Mouse (Mus musculus): ENCODE data around the gene Fam173a.

Gene Fam173a

GRCm38 (mm10) chr17:25785281-25785745 lies 7.4 kb downstream of the Fam173a start, which contains the start of gene Haghl:
TSS of gene Haghl (minus strand) at chr17:25785673.
- H3K9me3 ChIP-seq (ENCODE audit: low read length), result no peaks in the 10 kb centered on the region
- no peaks in the 10 kb centered on the region for H3K27me3 ChIP-seq (ENCODE audit: insufficient read depth, low read length)
- peaks cover 34% of the 10 kb centered on the region for H3K4me1 ChIP-seq (replicated peaks; ENCODE audit: low read depth, low read length)
- peaks cover 69% of the 10 kb centered on the region for H3K36me3 ChIP-seq (ENCODE audit: insufficient read depth, low read length)
- no peak for TF ChIP-seq POU5F1 (IDR thresholded peaks at IDR 0.05; ENCODE audit: borderline replicate concordance, low read length)
- no peak for TF ChIP-seq NANOG (IDR thresholded peaks at IDR 0.05; ENCODE audit: borderline replicate concordance, low read length)
- no peak for TF ChIP-seq CTCF (conservative IDR thresholded peaks at IDR 0.05; ENCODE audit: low read length)
- H3K4me3 ChIP-seq (replicated peaks; ENCODE audit: low read length), result peak within 1 kb of the TSS; percentile 88

GRCm38 (mm10) chr17:25783861-25784574 lies 8.7 kb downstream of the Fam173a start:
- Histone ChIP-seq H3K36me3 (ENCODE audit: insufficient read depth, low read length) (peaks cover 71% of the 10 kb centered on the region), H3K4me1 (replicated peaks; ENCODE audit: low read depth, low read length) (peaks cover 35% of the 10 kb centered on the region), H3K9me3 (ENCODE audit: low read length) (no peaks in the 10 kb centered on the region), H3K27me3 (ENCODE audit: insufficient read depth, low read length) (no peaks in the 10 kb centered on the region), H3K4me3 (replicated peaks; ENCODE audit: low read length) (peak overlapping the region; percentile 88; the same call in 1 of the 2 replicates)
- no peak for TF ChIP-seq NANOG (IDR thresholded peaks at IDR 0.05; ENCODE audit: borderline replicate concordance, low read length)
- no peak for TF ChIP-seq POU5F1 (IDR thresholded peaks at IDR 0.05; ENCODE audit: borderline replicate concordance, low read length)
- no peak for TF ChIP-seq CTCF (conservative IDR thresholded peaks at IDR 0.05; ENCODE audit: low read length)

- Histone ChIP-seq H3K4me3 (replicated peaks; ENCODE audit: low read length) (no peak overlapping the region), H3K36me3 (ENCODE audit: insufficient read depth, low read length) (peaks cover 74% of the 10 kb centered on the region), H3K4me1 (replicated peaks; ENCODE audit: low read depth, low read length) (peaks cover 29% of the 10 kb centered on the region), H3K27me3 (ENCODE audit: insufficient read depth, low read length) (no peaks in the 10 kb centered on the region), H3K9me3 (ENCODE audit: low read length) (no peaks in the 10 kb centered on the region)
- TF ChIP-seq NANOG (IDR thresholded peaks at IDR 0.05; ENCODE audit: borderline replicate concordance, low read length) (no peak), POU5F1 (IDR thresholded peaks at IDR 0.05; ENCODE audit: borderline replicate concordance, low read length) (no peak), CTCF (conservative IDR thresholded peaks at IDR 0.05; ENCODE audit: low read length) (no peak)
These were observed 9.6 kb downstream of the Fam173a start for GRCm38 (mm10) chr17:25783086-25783485.

GRCm38 (mm10) chr17:25781339-25781738 lies 11.4 kb downstream of the Fam173a start:
- no peak for TF ChIP-seq POU5F1 (IDR thresholded peaks at IDR 0.05; ENCODE audit: borderline replicate concordance, low read length)
- TF ChIP-seq CTCF (conservative IDR thresholded peaks at IDR 0.05; ENCODE audit: low read length), result no peak
- TF ChIP-seq NANOG (IDR thresholded peaks at IDR 0.05; ENCODE audit: borderline replicate concordance, low read length), result no peak
- H3K27me3 ChIP-seq (ENCODE audit: insufficient read depth, low read length), result no peaks in the 10 kb centered on the region
- no peak overlapping the region for H3K4me3 ChIP-seq (replicated peaks; ENCODE audit: low read length)
- H3K36me3 ChIP-seq (ENCODE audit: insufficient read depth, low read length), result peaks cover 79% of the 10 kb centered on the region
- peaks cover 39% of the 10 kb centered on the region for H3K4me1 ChIP-seq (replicated peaks; ENCODE audit: low read depth, low read length)
- no peaks in the 10 kb centered on the region for H3K9me3 ChIP-seq (ENCODE audit: low read length)

- no peaks in the 10 kb centered on the region for H3K9me3 ChIP-seq (ENCODE audit: low read length)
- H3K27me3 ChIP-seq (ENCODE audit: insufficient read depth, low read length), result no peaks in the 10 kb centered on the region
- no peak for TF ChIP-seq NANOG (IDR thresholded peaks at IDR 0.05; ENCODE audit: borderline replicate concordance, low read length)
- TF ChIP-seq POU5F1 (IDR thresholded peaks at IDR 0.05; ENCODE audit: borderline replicate concordance, low read length), result no peak
- no peak for TF ChIP-seq CTCF (conservative IDR thresholded peaks at IDR 0.05; ENCODE audit: low read length)
- H3K4me1 ChIP-seq (replicated peaks; ENCODE audit: low read depth, low read length), result peaks cover 48% of the 10 kb centered on the region
- H3K36me3 ChIP-seq (ENCODE audit: insufficient read depth, low read length), result peaks cover 73% of the 10 kb centered on the region
- no peak overlapping the region for H3K4me3 ChIP-seq (replicated peaks; ENCODE audit: low read length)
These were observed 14.8 kb downstream of the Fam173a start for GRCm38 (mm10) chr17:25777948-25778347.

- H3K4me1 ChIP-seq (replicated peaks; ENCODE audit: low read depth, low read length), result peaks cover 47% of the 10 kb centered on the region
- H3K36me3 ChIP-seq (ENCODE audit: insufficient read depth, low read length), result peaks cover 49% of the 10 kb centered on the region
- no peak overlapping the region for H3K4me3 ChIP-seq (replicated peaks; ENCODE audit: low read length)
- H3K27me3 ChIP-seq (ENCODE audit: insufficient read depth, low read length), result no peaks in the 10 kb centered on the region
- no peak for TF ChIP-seq POU5F1 (IDR thresholded peaks at IDR 0.05; ENCODE audit: borderline replicate concordance, low read length)
- no peak for TF ChIP-seq CTCF (conservative IDR thresholded peaks at IDR 0.05; ENCODE audit: low read length)
- no peak for TF ChIP-seq NANOG (IDR thresholded peaks at IDR 0.05; ENCODE audit: borderline replicate concordance, low read length)
- H3K9me3 ChIP-seq (ENCODE audit: low read length), result no peaks in the 10 kb centered on the region
These were observed 17.2 kb downstream of the Fam173a start for GRCm38 (mm10) chr17:25775318-25776062.

GRCm38 (mm10) chr17:25773549-25774120 lies 19.1 kb downstream of the Fam173a start, which contains the start of gene Narfl:
TSS of gene Narfl (plus strand) at chr17:25773776.
- H3K27me3 ChIP-seq (ENCODE audit: insufficient read depth, low read length), result 0 out of 2 replicates have a peak, but pooled peaks cover 6% of the 10 kb centered on the region
- H3K4me3 ChIP-seq (replicated peaks; ENCODE audit: low read length), result peak within 1 kb of the TSS; percentile 94
- H3K9me3 ChIP-seq (ENCODE audit: low read length), result no peaks in the 10 kb centered on the region
- H3K4me1 ChIP-seq (replicated peaks; ENCODE audit: low read depth, low read length), result peaks cover 44% of the 10 kb centered on the region
- TF ChIP-seq POU5F1 (IDR thresholded peaks at IDR 0.05; ENCODE audit: borderline replicate concordance, low read length), result no peak
- TF ChIP-seq CTCF (conservative IDR thresholded peaks at IDR 0.05; ENCODE audit: low read length), result peak; percentile 84
- peaks cover 30% of the 10 kb centered on the region for H3K36me3 ChIP-seq (ENCODE audit: insufficient read depth, low read length)

- no peak for TF ChIP-seq NANOG (IDR thresholded peaks at IDR 0.05; ENCODE audit: borderline replicate concordance, low read length)
- TF ChIP-seq CTCF (conservative IDR thresholded peaks at IDR 0.05; ENCODE audit: low read length), result no peak
- TF ChIP-seq POU5F1 (IDR thresholded peaks at IDR 0.05; ENCODE audit: borderline replicate concordance, low read length), result no peak
- peaks cover 8% of the 10 kb centered on the region; the same call in 1 of the 2 replicates for H3K27me3 ChIP-seq (ENCODE audit: insufficient read depth, low read length)
- peaks cover 16% of the 10 kb centered on the region for H3K4me1 ChIP-seq (replicated peaks; ENCODE audit: low read depth, low read length)
- no peak overlapping the region for H3K4me3 ChIP-seq (replicated peaks; ENCODE audit: low read length)
- no peaks in the 10 kb centered on the region for H3K36me3 ChIP-seq (ENCODE audit: insufficient read depth, low read length)
- H3K9me3 ChIP-seq (ENCODE audit: low read length), result no peaks in the 10 kb centered on the region
These were observed 23.4 kb downstream of the Fam173a start for GRCm38 (mm10) chr17:25769331-25769730.
